Mouse (Mus musculus) midbrain, embryonic 16.5 days (tissue): ENCODE data around the gene Mgat5b. TPM values are rescaled to one million over a fixed set of nuclear protein-coding genes. Genes with fewer than 3 reads are reported as not detected.

ENCODE experiments used
- ATAC-seq: fragments of 200-750 bp; cut with Nextera tagmentation; 2 replicates; pipeline ENCODE4 v1.8.0; 2017; ENCODE audit warnings: moderate TSS enrichment
- H3K27ac ChIP-seq: fragments of 300-500 bp; sonication (generic); 2 replicates; pipeline ENCODE4 v1.5.1; 2014; ENCODE audit warnings: mild to moderate bottlenecking, low read length, mixed read lengths
- H3K27me3 ChIP-seq: fragments of 300-500 bp; sonication (generic); 2 replicates; pipeline ENCODE4 v1.6.1; 2014; ENCODE audit warnings: low read depth, low read length, mixed read lengths; ENCODE audit not compliant: control insufficient read depth, insufficient read depth
- H3K36me3 ChIP-seq: fragments of 300-500 bp; sonication (generic); 2 replicates; pipeline ENCODE4 v1.6.1; 2014; ENCODE audit warnings: mild to moderate bottlenecking, low read length, moderate library complexity, mixed read lengths; ENCODE audit not compliant: control insufficient read depth, insufficient read depth
- H3K4me1 ChIP-seq: fragments of 300-500 bp; sonication (generic); 2 replicates; pipeline ENCODE4 v1.6.1; 2014; ENCODE audit warnings: mild to moderate bottlenecking, low read length, mixed read lengths; ENCODE audit not compliant: control insufficient read depth, insufficient read depth
- H3K4me2 ChIP-seq: fragments of 300-500 bp; sonication (generic); 2 replicates; pipeline ENCODE4 v1.6.1; 2014; ENCODE audit warnings: mild to moderate bottlenecking, low read length, mixed read lengths
- H3K4me3 ChIP-seq: fragments of 300-500 bp; sonication (generic); 2 replicates; pipeline ENCODE4 v1.5.1; 2014; ENCODE audit warnings: low read depth, mild to moderate bottlenecking, low read length, moderate library complexity, mixed read lengths
- H3K9ac ChIP-seq: fragments of 300-500 bp; sonication (generic); 2 replicates; pipeline ENCODE4 v1.6.1; 2014; ENCODE audit warnings: low read depth, low read length, mixed read lengths
- H3K9me3 ChIP-seq: fragments of 300-500 bp; sonication (generic); replicated peaks from 2 replicates; pipeline ENCODE4 v1.6.1; 2014; ENCODE audit warnings: mild to moderate bottlenecking, low read length, mixed read lengths; ENCODE audit not compliant: control insufficient read depth, poor library complexity, severe bottlenecking
- whole genome bisulfite sequencing: fragments of 180-500 bp; shearing (Covaris S2); extraction: QIAGEN DNeasy Blood & Tissue Kit; methylation state at CpG from one replicate; pipeline ENCODE4 v1.1.7; 2014; 5-methylcytosine and 5-hydroxymethylcytosine counted together
- polyA plus RNA-seq: library from polyadenylated mRNA; unstranded; fragments of >200 nt; fragmentation: Nextera tagmentation; extraction: Ambion mirVana; gene quantifications from 2 replicates; pipeline ENCODE4 v1.2.1, GENCODE M21; 2015

Gene Mgat5b
- polyA plus RNA-seq, 1 experiment from 2014 or later = 26.1 TPM

GRCm38 (mm10) chr11:116996976-116997375 lies 78.3 kb downstream of the Mgat5b start:
- no peak overlapping the region for H3K4me2 ChIP-seq
- no peaks in the 10 kb centered on the region for H3K36me3 ChIP-seq
- no peaks in the 10 kb centered on the region for H3K27me3 ChIP-seq
- WGBS = 27% methylated on average over 3 of the region's 3 CpGs
- H3K4me1 ChIP-seq = peaks cover 9% of the 10 kb centered on the region; the same call in 1 of the 2 replicates
- no peaks in the 10 kb centered on the region for H3K9me3 ChIP-seq
- no peak overlapping the region for H3K27ac ChIP-seq
- no peak overlapping the region for H3K4me3 ChIP-seq
- ATAC-seq = no peak
- H3K9ac ChIP-seq = no peak overlapping the region

- 92% methylated on average over 5 of the region's 5 CpGs for WGBS
- H3K9me3 ChIP-seq = no peaks in the 10 kb centered on the region
- no peak for ATAC-seq
- H3K27ac ChIP-seq = no peak overlapping the region
- no peak overlapping the region for H3K4me3 ChIP-seq
- no peaks in the 10 kb centered on the region for H3K27me3 ChIP-seq
- peaks cover 15% of the 10 kb centered on the region for H3K4me1 ChIP-seq
- H3K4me2 ChIP-seq = no peak overlapping the region
- no peaks in the 10 kb centered on the region for H3K36me3 ChIP-seq
- H3K9ac ChIP-seq = no peak overlapping the region
These were observed 80.3 kb downstream of the Mgat5b start for GRCm38 (mm10) chr11:116998935-116999334.

GRCm38 (mm10) chr11:117000219-117000618 lies 81.6 kb downstream of the Mgat5b start:
- H3K9me3 ChIP-seq = no peaks in the 10 kb centered on the region
- ATAC-seq = no peak
- H3K4me2 ChIP-seq = no peak overlapping the region
- H3K9ac ChIP-seq = no peak overlapping the region
- no peaks in the 10 kb centered on the region for H3K27me3 ChIP-seq
- no peaks in the 10 kb centered on the region for H3K36me3 ChIP-seq
- H3K4me3 ChIP-seq = no peak overlapping the region
- WGBS = 3% methylated on average over 3 of the region's 3 CpGs
- H3K27ac ChIP-seq = no peak overlapping the region
- peaks cover 18% of the 10 kb centered on the region for H3K4me1 ChIP-seq

- Histone ChIP-seq H3K4me1 (peaks cover 18% of the 10 kb centered on the region), H3K4me3 (no peak overlapping the region), H3K9me3 (no peaks in the 10 kb centered on the region), H3K27ac (no peak overlapping the region), H3K36me3 (no peaks in the 10 kb centered on the region), H3K9ac (no peak overlapping the region), H3K4me2 (no peak overlapping the region), H3K27me3 (no peaks in the 10 kb centered on the region)
- ATAC-seq = no peak
- WGBS = 41% methylated on average over 4 of the region's 4 CpGs
These were observed 83.1 kb downstream of the Mgat5b start for GRCm38 (mm10) chr11:117001789-117002188.

- Histone ChIP-seq H3K9ac (no peak overlapping the region), H3K4me3 (no peak overlapping the region), H3K9me3 (no peaks in the 10 kb centered on the region), H3K4me1 (peaks cover 18% of the 10 kb centered on the region), H3K36me3 (no peaks in the 10 kb centered on the region), H3K27ac (no peak overlapping the region), H3K4me2 (peak overlapping the region; percentile 25), H3K27me3 (no peaks in the 10 kb centered on the region)
- ATAC-seq = 0 out of 2 replicates have a peak, but pooled peaks have one; percentile 40
- WGBS = 19% methylated on average over 9 of the region's 9 CpGs
These were observed 84.8 kb downstream of the Mgat5b start for GRCm38 (mm10) chr11:117003503-117003902.

- no peaks in the 10 kb centered on the region for H3K27me3 ChIP-seq
- H3K4me3 ChIP-seq = no peak overlapping the region
- H3K4me1 ChIP-seq = peaks cover 18% of the 10 kb centered on the region
- WGBS = 13% methylated on average over 9 of the region's 9 CpGs
- peak overlapping the region; percentile 56 for H3K27ac ChIP-seq
- peak overlapping the region; percentile 25; the same call in 1 of the 2 replicates for H3K4me2 ChIP-seq
- H3K9me3 ChIP-seq = no peaks in the 10 kb centered on the region
- no peak overlapping the region for H3K9ac ChIP-seq
- H3K36me3 ChIP-seq = no peaks in the 10 kb centered on the region
- no peak for ATAC-seq
These were observed 85.6 kb downstream of the Mgat5b start for GRCm38 (mm10) chr11:117004277-117004676.

GRCm38 (mm10) chr11:117017462-117017861 lies 98.8 kb downstream of the Mgat5b start:
- Histone ChIP-seq H3K4me3 (no peak overlapping the region), H3K4me1 (0 out of 2 replicates have a peak, but pooled peaks cover 8% of the 10 kb centered on the region), H3K4me2 (no peak overlapping the region), H3K9me3 (no peaks in the 10 kb centered on the region), H3K27me3 (no peaks in the 10 kb centered on the region), H3K36me3 (no peaks in the 10 kb centered on the region), H3K27ac (no peak overlapping the region), H3K9ac (no peak overlapping the region)
- WGBS = 26% methylated on average over 4 of the region's 4 CpGs
- ATAC-seq = 0 out of 2 replicates have a peak, but pooled peaks have one; percentile 14

- 4% methylated on average over 8 of the region's 8 CpGs for WGBS
- Histone ChIP-seq H3K9me3 (no peaks in the 10 kb centered on the region), H3K4me2 (peak overlapping the region; percentile 20; the same call in 1 of the 2 replicates), H3K4me3 (no peak overlapping the region), H3K4me1 (0 out of 2 replicates have a peak, but pooled peaks cover 8% of the 10 kb centered on the region), H3K9ac (no peak overlapping the region), H3K27ac (0 out of 2 replicates have a peak overlapping the region, but pooled peaks have one; percentile 4), H3K27me3 (no peaks in the 10 kb centered on the region), H3K36me3 (no peaks in the 10 kb centered on the region)
- peak; percentile 90 for ATAC-seq
These were observed 99.7 kb downstream of the Mgat5b start for GRCm38 (mm10) chr11:117018410-117018809.

GRCm38 (mm10) chr11:117021026-117021425 lies 102.4 kb downstream of the Mgat5b start:
- no peak for ATAC-seq
- WGBS = 69% methylated on average over 2 of the region's 2 CpGs

More at GRCm38 (mm10) chr11:117021026-117021425, 102.4 kb downstream of the Mgat5b start:
- Histone ChIP-seq H3K27ac (no peak overlapping the region), H3K4me1 (0 out of 2 replicates have a peak, but pooled peaks cover 8% of the 10 kb centered on the region), H3K27me3 (no peaks in the 10 kb centered on the region), H3K36me3 (no peaks in the 10 kb centered on the region), H3K4me3 (no peak overlapping the region), H3K9me3 (no peaks in the 10 kb centered on the region), H3K4me2 (no peak overlapping the region), H3K9ac (no peak overlapping the region)
